Mouse (Mus musculus) thymus, postnatal 4 days (tissue): ENCODE measurements around the gene Prkra.

Experiments used
- DNase-seq: peaks from one replicate; pipeline ENCODE4 v3.0.0; 2021

Prkra gene

DNA sequence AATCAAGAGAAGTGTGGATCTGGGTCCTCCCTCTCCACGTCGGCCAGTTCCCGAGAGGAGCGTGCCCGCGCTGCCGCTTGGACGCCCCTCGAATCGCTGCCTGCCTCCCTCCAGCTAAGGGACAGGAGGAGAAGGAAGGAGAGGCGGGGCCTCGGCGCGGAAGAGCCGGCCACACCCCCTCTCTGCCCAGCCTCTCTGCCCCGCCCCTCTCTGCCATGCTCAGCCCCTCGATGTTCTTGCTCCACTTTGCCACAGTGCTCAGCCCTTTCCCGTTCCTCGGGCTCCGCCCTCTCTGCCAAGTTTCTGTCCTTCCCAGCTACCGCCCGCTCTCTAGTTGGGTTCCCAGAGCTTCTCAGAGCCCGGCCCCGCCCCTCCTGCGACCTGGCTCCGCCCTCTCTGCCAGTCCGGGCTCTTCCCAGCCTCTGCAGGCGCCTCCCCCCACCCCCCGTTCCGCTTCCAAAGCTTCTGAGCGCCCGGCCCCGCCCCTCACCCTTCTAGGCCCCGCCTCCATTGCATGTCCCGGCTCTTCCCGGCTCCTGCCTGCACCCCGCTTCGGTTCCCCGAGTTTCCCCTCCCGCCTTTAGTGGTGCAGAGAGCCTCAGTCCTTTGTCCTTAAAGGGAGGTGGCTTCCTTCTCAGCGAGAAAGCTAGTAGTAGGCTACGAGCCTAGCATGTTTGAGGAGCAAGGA lies at the start of gene Prkra, which contains the start of gene Pjvk:
Gene Prkra, minus strand, starts transcription at position 133 of the 688 bp plus-strand sequence.
Gene Pjvk, plus strand, starts transcription at position 594 of the 688 bp plus-strand sequence.
- DNase-seq: peak; percentile 96

- no peak for DNase-seq
Measured at GRCm38 (mm10) chr2:76695290-76695689, 47.5 kb upstream of the Prkra start.

DNA sequence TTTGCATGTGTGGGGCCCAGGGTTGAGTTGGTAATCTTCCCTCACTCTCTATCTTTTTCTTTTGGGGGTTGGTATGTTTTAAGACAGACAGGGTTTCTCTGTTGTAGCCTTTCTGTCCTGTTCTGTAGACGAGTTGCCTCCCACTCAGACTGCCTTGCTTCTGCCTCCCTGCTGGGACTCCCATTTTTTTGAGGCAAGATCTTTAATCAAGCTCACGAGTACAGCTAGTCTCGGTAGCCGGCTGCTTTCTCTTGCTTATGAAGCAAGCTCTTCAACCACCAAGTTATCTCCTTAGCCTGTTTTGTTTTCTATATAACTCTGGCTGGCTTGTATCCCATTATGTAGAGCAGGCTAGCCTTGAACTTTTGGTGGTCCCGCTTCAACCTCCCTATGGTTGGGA lies 46.0 kb upstream of the Prkra start:
- no peak for DNase-seq

GRCm38 (mm10) chr2:76690436-76691204 lies 42.8 kb upstream of the Prkra start:
- DNase-seq: no peak

DNA sequence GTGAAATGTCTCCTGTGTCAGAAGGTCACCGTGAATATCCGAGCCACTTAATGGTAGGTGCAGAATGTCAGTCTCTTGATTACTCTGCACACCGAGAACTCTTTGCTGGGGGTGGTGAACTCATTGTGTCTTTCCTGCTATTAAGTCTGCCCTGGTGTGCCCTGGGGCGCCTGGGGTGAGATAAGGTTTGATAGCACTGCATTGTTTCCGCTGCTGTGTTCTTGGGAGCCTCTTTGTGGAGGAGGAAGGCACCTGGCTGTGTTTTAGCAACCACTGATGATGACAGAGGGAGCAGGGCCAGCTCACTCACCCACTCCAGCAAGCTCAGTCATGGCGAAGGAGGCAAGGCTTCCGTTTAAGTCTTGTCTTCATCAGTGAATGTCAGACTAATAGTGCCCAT lies 40.3 kb upstream of the Prkra start:
- DNase-seq: no peak

DNA sequence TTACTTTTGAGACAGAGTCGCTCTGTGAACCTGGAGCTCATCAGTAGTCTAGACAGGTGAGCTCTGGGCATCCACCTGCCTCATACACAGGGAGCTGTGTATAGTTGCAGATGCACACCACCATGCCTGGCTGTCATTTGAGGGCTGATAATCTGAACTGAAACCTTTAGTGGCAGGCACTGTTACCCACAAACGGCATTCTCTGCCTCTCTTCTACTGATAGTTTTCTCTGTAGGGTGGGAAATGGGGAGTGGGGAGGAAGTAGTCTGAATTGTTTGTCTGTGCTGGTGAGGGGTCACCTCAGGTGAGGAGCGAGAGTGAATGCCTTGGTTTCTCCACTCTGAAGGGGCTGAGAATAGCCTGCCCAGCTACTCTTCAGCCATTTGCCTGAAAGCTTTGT lies 39.8 kb upstream of the Prkra start:
- DNase-seq: no peak

GRCm38 (mm10) chr2:76686986-76687385 lies 39.2 kb upstream of the Prkra start:
- DNase-seq: no peak

- no peak for DNase-seq
Measured at GRCm38 (mm10) chr2:76682301-76682700, 34.5 kb upstream of the Prkra start.

DNA sequence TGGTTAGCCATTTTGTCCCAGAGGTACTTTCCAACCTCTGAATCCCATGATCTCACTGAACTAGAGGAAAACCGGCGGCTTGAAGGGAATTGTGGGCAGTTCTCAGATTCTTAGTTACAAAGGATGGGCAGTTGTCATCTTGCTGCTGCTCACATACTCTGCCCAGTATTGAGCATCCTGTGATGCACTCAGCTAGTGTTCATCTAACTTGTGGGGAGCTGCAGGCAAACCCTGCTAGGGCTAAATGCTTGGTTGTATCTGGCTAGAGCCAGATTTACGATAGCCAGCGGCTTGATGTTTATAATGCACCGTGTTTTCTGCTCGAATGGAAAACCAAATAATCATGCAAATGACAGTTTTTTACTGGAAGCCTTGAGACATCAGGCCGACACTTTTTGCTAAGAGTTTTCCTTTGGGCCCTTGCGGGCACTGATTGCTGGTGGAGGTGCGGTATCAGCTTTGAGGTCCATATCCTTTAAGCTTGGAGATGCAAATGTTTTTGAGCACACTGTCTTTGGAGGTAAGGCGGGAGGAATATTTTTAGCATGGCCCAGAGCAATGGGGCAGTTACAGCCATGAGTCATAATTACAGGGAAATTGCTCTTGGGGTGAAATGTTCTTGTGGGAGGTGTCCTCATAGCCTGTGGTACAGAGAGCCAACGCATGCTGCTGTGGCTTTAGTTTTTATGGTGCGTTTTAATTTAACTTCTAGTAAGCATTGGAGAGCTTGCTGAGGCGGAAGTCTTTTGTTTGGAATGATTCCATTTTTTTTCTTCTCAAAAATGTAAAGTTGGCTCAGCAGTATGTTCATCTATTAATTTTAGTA lies 28.8 kb upstream of the Prkra start:
- peak; percentile 8 for DNase-seq

GRCm38 (mm10) chr2:76675949-76676348 lies 28.1 kb upstream of the Prkra start:
- DNase-seq: no peak

GRCm38 (mm10) chr2:76675451-76675850 lies 27.6 kb upstream of the Prkra start:
- DNase-seq: no peak

GRCm38 (mm10) chr2:76674725-76675427 lies 27.1 kb upstream of the Prkra start, which contains the start of gene Plekha3:
Plekha3 (plus strand) TSS chr2:76675281.
- peak; percentile 78 for DNase-seq

DNA sequence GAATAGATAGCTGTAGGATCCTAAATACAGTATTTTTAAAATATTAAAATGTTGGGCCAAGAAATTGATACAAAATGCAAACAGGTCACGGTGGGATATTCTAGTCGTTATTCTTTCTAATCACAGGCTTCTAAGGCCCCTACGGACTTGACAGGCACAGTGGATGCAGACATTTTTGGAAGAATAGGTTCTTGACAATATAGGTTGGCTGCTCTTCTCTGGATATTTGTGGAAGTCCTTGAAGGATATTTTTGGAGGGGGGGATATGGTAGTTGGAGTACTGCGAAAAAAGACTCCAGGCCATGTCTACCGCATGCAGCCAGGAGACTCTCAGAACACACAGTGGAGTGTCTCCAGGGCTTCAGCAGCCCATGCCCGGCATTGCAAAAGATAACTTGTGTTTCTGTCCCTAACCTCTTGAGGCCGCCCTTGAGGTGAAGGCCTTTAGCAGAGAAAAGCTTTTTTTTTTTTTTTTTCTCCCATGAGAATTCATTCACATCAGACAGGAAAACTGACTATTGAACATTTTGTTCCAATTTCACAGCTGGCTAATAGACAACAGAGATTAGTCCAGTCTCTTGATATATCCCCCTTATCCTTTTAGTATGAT lies 25.8 kb upstream of the Prkra start:
- DNase-seq: peak; percentile 78

GRCm38 (mm10) chr2:76672966-76673392 lies 25.2 kb upstream of the Prkra start, which contains the start of gene Fkbp7:
Fkbp7 (minus strand) TSS chr2:76673116.
- DNase-seq: peak; percentile 90

DNA sequence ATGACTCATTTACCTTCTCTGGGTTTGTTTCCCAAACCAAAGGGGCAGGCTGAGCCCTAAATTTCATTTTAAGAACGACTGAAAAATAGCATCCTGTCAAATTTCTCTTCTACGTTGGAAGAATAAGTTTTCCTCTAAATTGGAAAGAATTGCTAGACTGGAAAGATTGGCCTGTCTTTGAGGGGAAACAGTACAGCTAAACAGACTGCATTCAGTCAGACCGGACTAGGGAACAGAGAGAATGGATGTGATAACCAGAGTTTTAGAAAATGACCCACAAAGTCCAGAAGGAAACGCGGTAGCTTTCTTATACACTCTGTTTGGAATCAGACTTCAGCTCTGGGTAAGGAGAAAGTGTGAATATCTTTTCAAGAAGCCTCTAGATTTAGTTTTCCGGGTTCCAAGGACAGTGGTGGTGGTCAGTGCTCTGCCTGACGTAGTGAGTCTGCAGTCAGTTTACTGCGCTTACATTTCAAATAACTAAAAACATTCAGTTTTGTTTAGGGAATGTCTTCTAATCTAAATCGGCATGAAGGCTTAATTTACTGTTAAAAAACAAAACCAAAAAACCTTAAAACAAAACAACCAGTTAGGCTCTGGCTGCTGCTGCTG lies 24.4 kb upstream of the Prkra start:
- DNase-seq: no peak

- no peak for DNase-seq
Measured at GRCm38 (mm10) chr2:76671641-76672040, 23.8 kb upstream of the Prkra start.

DNA sequence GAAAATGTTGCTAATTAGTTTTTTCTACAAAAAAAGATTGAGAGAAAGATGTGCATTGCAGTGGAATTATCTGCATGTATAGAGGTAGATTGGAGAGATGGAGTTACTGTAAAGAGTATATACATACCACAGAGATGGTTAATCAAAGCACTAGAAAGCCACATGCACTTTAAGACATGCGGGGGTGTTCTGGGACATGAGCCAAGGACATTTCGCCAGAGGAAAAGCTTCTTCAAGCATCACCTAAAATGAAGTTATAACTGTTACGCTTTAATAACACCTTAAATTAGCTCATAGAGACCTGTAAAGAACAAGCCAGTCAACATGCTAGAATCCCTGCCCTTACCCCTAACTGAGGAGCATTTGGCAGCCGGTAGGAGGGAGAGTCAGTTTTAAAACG lies 19.4 kb upstream of the Prkra start:
- DNase-seq: no peak

- DNase-seq: no peak
Measured at GRCm38 (mm10) chr2:76665531-76665930, 17.7 kb upstream of the Prkra start.

- DNase-seq: no peak
Measured at GRCm38 (mm10) chr2:76659419-76659818, 11.6 kb upstream of the Prkra start.

- no peak for DNase-seq
Measured at GRCm38 (mm10) chr2:76658551-76658950, 10.7 kb upstream of the Prkra start.

DNA sequence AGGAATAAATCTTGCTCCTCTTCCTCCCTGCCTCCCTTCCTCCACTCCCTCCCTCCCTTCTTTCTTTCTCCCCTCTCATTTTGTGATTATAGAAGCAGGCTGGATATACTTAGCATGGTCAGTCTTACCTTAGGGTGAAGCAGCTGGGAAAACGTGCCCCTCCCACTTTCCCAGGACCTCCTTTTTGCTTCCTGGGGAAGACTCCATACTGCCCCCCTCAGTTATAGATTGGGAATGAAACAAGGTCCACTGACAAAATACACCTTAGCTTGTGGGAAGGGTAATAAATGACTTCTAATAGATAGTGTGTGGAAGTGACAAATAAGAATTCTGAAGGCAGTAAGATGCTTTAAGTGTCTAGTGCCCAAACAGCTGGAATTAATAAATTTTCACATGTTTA lies 8.2 kb upstream of the Prkra start:
- DNase-seq: no peak

DNA sequence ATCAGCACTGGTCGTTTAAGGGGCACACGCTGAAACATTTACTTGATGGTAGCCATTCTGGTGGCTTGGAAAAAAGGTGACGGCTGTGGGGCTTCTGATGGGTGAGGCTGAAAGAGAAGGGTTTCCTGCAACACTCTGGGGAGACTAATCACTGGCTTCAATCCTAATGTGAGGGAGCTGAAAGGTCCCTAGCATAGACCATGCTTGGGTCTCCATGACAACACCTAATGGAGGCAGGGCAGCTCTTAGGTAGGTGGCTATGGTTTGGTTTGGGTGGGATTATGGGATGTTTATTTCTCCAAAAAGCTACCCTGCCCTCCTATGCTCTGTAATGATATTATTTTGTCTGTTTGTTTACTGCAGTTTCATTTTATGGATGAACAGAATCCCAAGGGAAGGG lies 7.6 kb upstream of the Prkra start:
- no peak for DNase-seq
